Mouse (Mus musculus): ENCODE measurements around the gene Ccnd1. TPM values are rescaled to one million over a fixed set of nuclear protein-coding genes. Genes with fewer than 3 reads are reported as not detected.

Gene Ccnd1
- 56.8 TPM for polyA plus RNA-seq (2014; fragmentation: Illumina TruSeq; extraction: RNeasy Lipid Tissue Mini Kit (QIAGEN cat#74804); ENCODE audit: low read depth, low replicate concordance)

DNA sequence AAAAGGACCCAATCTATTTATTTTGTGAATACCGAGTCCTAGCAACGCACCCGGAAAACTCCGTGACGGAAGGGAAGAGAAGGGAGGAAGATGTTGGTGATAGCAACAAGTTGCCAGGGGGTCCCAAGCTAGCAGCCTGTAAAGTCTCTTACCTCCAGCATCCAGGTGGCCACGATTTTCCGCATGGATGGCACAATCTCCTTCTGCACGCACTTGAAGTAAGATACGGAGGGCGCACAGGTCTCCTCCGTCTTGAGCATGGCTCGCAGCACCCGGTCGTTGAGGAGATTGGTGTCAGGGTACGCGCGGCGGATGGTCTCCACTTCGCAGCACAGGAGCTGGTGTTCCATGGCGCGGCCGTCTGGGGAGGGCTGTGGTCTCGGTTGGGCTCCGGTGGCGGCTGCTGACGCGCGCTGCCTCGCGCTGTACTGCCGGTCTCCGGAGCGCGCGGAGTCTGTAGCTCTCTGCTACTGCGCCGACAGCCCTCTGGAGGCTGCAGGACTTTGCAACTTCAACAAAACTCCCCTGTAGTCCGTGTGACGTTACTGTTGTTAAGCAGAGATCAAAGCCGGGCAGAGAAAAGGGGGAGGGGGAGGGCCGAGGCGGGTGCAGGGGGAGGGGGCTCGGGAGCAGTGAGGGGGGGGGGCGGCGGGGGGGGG, at the start of gene Ccnd1:
Ccnd1 (minus strand) TSS at position 582 of the 659 bp plus-strand sequence.

DNA sequence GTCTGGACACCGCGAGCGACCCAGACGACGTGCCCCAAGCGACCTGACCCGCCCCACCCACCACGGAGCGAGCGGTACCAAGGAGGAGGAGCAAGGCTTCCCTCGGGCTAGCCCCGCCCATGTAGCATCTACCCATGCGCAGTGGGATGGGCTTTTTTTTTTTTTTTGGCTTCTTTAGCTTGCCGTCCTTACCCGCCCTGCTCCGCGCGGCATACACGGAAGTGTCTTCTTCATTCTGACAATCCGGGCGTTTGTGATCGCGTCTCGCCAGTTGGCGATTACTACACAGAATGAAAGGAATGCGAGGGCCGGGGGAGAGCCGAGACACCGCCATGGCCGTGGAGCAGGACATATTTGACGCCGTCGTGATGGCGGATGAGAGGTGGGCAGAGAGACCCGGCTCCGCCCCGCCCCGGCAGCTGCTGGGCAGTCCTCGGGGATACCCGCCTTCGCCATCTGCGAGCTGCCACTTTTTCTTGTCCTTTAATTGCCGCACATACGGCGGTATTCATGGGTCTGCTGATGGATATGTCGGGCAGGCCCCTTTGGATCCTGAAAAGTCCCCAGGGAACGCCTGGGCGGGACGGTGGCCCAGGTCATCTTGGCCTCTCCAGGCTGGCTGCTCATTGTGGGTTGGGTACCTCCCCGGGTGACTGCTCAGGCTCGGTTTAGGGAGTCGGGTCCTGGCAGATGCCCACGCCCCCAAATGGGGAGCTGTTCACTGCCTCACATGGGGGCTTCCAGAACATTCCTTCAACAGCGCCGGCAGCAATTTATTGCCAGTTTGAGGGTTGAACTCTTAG, 24.6 kb downstream of the Ccnd1 start, which contains the start of gene LTO1:
LTO1 (plus strand) TSS at position 153 of the 803 bp plus-strand sequence.

DNA sequence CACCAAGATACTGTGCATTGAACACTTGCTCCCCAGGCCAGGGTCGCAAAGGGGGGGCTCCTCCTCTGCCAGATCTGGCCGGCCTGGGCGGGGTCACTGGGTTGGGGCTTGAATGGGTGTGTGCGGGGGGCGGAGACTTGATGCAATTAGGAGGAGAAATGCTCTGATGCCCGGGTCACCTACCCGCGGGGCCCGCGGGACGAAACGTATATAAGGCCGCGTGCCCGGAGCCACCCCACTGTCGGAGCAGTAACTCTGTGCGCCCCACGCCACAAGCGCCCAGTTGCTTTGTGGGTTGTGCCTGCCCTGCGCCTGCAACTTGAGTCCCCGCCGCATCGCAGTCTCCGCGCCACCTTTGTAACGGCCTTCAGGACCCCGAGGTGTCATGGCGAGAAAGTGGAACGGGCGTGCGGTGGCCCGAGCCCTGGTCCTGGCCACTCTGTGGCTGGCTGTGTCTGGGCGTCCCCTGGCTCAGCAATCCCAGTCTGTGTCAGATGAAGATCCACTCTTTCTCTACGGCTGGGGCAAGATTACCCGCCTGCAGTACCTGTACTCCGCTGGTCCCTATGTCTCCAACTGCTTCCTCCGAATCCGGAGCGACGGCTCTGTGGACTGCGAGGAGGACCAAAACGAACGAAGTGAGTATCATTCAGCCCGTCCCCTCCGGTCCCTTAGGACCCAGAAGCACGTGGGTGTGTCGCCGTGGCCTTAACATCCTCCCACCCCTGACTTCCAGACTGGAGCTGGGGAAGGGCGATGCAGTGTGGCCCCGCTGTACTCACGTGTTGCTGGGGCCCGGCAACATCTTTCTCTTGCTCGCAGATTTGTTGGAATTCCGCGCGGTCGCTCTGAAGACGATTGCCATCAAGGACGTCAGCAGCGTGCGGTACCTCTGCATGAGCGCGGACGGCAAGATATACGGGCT, 43.2 kb downstream of the Ccnd1 start, which contains the start of gene Fgf15:
Fgf15 (plus strand) TSS at position 238 of the 925 bp plus-strand sequence.

Other genes with a start within 250 kb of the Ccnd1 start
- gene Ano1, start 188.0 kb downstream of the Ccnd1 start, polyA plus RNA-seq (2014; fragmentation: Illumina TruSeq; extraction: RNeasy Lipid Tissue Mini Kit (QIAGEN cat#74804); ENCODE audit: low read depth, low replicate concordance) = 80.2 TPM
- gene Fgf3, start 101.8 kb downstream of the Ccnd1 start, polyA plus RNA-seq (2014; fragmentation: Illumina TruSeq; extraction: RNeasy Lipid Tissue Mini Kit (QIAGEN cat#74804); ENCODE audit: low read depth, low replicate concordance) = not detected
- gene Fgf4, start 92.6 kb downstream of the Ccnd1 start, polyA plus RNA-seq (2014; fragmentation: Illumina TruSeq; extraction: RNeasy Lipid Tissue Mini Kit (QIAGEN cat#74804); ENCODE audit: low read depth, low replicate concordance) = not detected
- not detected for gene Fgf15, start 43.4 kb downstream of the Ccnd1 start, polyA plus RNA-seq (2014; fragmentation: Illumina TruSeq; extraction: RNeasy Lipid Tissue Mini Kit (QIAGEN cat#74804); ENCODE audit: low read depth, low replicate concordance)
- 25.6 TPM for gene LTO1, start 24.8 kb downstream of the Ccnd1 start, polyA plus RNA-seq (2014; fragmentation: Illumina TruSeq; extraction: RNeasy Lipid Tissue Mini Kit (QIAGEN cat#74804); ENCODE audit: low read depth, low replicate concordance)

Data from adipose tissue, adult 10 weeks (tissue).